Mouse (Mus musculus) granulocyte monocyte progenitor cell, adult 5-6 weeks (primary cell): ENCODE measurements around the gene Rps6. TPM values are rescaled to one million over a fixed set of nuclear protein-coding genes. Genes with fewer than 3 reads are reported as not detected.
"Not testable (repeated sequence)": the region's sequence is repeated elsewhere in the genome, so short reads cannot be mapped to it uniquely, and the experiment has no call there.

Experiments used
- ATAC-seq: replicated peaks from 2 replicates; pipeline ENCODE4 v1.8.0; 2016; ENCODE audit warnings: mild to moderate bottlenecking, moderate TSS enrichment, inconsistent platforms; ENCODE audit not compliant: poor library complexity, severe bottlenecking
- total RNA-seq, 2 experiments: library from RNA; stranded (forward) in 1 of 2; stranded (reverse) in 1 of 2; fragments of 200-712, 200-1000 nt in 1 of 2; fragments of >200 nt in 1 of 2; fragmentation: Nextera tagmentation in 1 of 2; gene quantifications; 2 replicates each; pipeline ENCODE4 v1.2.3; 2014 to 2017

The Rps6 gene
- total RNA-seq, 2 experiments from 2014 or later, result 1,184 to 3,908 TPM

GRCm38 (mm10) chr4:86852813-86853590 is 4.2 kb downstream of the Rps6 start:
- no peak for ATAC-seq

- ATAC-seq, result no peak
Observed at GRCm38 (mm10) chr4:86852018-86852417, 5.2 kb downstream of the Rps6 start.

DNA sequence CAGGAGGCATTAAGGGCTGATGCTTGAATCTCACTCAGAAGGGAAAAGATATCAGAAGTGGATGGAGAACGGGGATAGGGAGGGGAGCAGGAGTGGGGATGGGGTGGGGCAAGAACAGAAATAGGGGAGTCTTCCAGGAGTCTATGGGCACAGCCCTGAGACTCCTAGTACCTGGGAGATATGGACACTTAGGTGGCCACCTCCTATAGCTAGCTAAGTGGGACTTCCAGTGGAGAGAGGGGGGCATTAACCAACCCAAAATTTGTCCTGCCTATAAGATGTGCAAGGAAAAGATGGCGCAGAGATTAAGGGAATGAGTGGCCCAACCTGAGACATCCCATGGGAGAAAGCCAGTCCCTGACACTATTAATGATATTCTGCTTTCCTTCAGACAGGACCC is 5.9 kb downstream of the Rps6 start:
- ATAC-seq, result no peak

- ATAC-seq, result no peak
Observed at GRCm38 (mm10) chr4:86847246-86847645, 10.0 kb downstream of the Rps6 start.

- no peak for ATAC-seq
Observed at GRCm38 (mm10) chr4:86845384-86845783, 11.8 kb downstream of the Rps6 start.

DNA sequence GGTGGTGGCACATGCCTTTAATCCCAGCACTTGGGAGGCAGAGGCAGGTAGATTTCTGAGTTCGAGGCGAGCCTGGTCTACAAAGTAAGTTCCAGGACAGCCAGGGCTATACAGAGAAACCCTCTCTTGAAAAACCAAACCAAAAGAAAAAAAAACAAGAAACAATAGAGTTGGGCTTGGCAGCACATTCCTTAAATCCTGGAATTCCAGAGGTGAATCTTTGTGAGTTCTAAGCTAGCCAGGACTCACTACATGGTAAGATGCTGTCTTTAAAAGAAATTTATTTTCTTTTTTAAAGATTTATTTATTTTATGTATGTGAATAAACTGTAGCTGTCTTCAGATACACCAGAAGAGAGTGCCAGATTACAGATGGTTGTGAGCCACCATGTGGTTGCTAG is 16.1 kb downstream of the Rps6 start:
- not testable (repeated sequence) for ATAC-seq

DNA sequence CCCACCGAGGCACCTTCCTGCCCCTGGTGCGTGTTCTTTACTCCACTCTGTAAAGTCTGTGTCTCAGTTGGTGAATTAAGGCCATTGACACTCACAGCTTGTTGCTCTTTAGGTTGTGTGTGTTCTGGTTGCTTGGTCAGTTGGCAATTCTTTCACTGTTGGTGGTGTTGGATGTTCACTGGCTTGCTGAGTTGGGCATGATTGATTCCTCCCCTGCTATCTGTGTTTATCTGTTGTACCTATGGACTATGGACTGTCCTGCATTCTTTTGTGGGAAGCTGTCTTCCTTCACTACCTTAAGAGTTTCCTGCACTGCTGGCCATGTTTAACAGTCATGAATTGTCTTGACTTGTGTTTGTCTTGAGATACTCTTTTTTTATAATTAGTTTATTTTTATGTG is 25.3 kb downstream of the Rps6 start:
- no peak for ATAC-seq

- ATAC-seq, result no peak
Observed at GRCm38 (mm10) chr4:86825143-86825542, 32.1 kb downstream of the Rps6 start.

DNA sequence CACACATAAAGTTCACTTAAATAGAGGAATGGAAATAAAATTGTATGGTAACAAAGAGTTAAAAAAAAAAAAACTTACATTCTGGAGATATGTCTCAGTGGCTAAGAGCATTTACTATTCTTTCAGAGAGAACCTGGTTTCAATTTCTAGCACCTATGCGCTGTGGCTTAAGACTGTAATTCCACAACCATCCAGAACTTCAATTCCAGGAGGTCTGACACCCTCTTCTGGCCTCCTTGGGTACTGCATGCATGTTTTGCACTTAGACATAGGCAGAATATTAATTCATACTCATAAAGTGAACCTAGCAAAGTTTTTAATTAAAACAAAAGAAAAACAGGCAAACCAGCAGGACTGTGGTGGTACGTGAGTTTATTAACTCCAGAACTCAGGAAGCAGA is 34.0 kb downstream of the Rps6 start:
- ATAC-seq, result peak; percentile 92

DNA sequence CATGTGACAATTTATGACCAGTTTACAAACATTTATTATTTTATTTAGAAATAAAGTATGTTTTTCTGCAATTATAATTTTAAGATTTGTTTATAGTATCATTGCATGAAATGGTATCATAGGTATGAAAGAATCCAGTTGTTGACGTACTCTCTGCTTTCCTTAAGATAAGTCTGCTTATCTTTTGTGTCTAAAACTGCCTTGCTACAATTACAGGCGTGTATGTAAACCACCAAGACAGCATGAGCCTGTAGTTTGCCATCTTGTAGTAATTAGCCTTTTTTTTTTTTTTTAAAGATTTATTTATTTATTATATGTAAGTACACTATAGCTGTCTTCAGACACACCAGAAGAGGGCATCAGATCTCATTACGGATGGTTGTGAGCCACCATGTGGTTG is 42.4 kb downstream of the Rps6 start:
- ATAC-seq, result no peak

GRCm38 (mm10) chr4:86810604-86811003 is 46.6 kb downstream of the Rps6 start:
- ATAC-seq, result peak; percentile 25; the same call in 1 of the 2 replicates

Other genes starting within 250 kb of the Rps6 start
- 22.5 and 23.3 TPM in 2 replicates for gene Haus6, start 245.4 kb downstream of the Rps6 start, total RNA-seq (2014; fragmentation: Nextera tagmentation)
- gene Haus6, start 245.4 kb downstream of the Rps6 start, total RNA-seq (2017), result 28.9 and 32.2 TPM in 2 replicates
- gene Plin2, start 187.4 kb downstream of the Rps6 start, total RNA-seq (2014; fragmentation: Nextera tagmentation), result 51.6 and 63.3 TPM in 2 replicates
- 73.6 and 73.7 TPM in 2 replicates for gene Plin2, start 187.4 kb downstream of the Rps6 start, total RNA-seq (2017)
- 14.0 and 34.5 TPM in 2 replicates for gene Dennd4c, start 108.9 kb downstream of the Rps6 start, total RNA-seq (2014; fragmentation: Nextera tagmentation)
- gene Dennd4c, start 108.9 kb downstream of the Rps6 start, total RNA-seq (2017), result 20.4 and 20.7 TPM in 2 replicates
- 1.5 and 3.4 TPM in 2 replicates for gene Acer2, start 17.0 kb upstream of the Rps6 start, total RNA-seq (2014; fragmentation: Nextera tagmentation)
- gene Acer2, start 17.0 kb upstream of the Rps6 start, total RNA-seq (2017), result 1.2 and 1.7 TPM in 2 replicates